Mouse (Mus musculus): ENCODE measurements around the gene Cdk8. TPM values are rescaled to one million over a fixed set of nuclear protein-coding genes. Genes with fewer than 3 reads are reported as not detected.

Cdk8 gene
- polyA plus RNA-seq, 1 experiment: 11.0 TPM

DNA sequence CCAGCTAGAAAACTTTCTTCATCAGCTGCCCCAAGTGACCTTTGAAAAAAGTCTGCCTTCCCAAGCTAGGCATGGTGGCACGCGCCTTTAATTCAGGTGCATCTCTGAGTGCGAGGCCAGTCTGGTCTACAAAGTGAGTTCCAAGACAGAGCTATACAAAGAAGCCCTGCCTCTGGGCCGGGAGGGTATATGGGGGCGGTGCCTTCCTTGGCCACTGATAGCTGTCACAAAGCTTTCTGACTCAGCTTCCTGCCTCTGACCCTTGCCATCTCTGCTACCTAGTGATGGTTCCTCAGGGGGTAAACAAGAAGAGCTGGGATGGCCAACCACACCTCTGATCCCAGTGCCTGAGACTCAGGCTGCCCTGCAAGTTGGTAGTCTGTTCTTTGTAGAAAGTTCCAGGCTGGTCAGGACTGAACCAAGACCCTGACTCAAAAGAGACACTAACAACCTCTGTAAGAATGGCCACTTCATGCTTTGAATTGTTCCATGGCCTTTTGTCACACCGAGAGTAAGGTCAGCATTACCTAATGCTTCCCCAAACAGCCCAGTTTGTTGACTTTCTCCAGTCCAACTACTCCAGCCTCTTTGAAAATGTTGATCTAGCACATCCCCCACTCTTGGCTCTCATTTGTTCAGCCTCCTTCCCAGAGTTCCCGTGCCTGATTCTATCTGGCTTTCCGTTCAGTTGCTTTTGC, 76.2 kb downstream of the Cdk8 start:
- TF ChIP-seq TCF12 (IDR thresholded peaks at IDR 0.05; ENCODE audit: insufficient read depth, poor library complexity, severe bottlenecking) (no peak), REST (IDR thresholded peaks at IDR 0.05; ENCODE audit: insufficient read depth, insufficient read length) (no peak), USF1 (IDR thresholded peaks at IDR 0.05; ENCODE audit: low read depth) (no peak), POLR2AphosphoS2 (IDR thresholded peaks at IDR 0.05; ENCODE audit: insufficient read length, low read depth) (no peak), E2F4 (IDR thresholded peaks at IDR 0.05; ENCODE audit: insufficient read depth) (no peak), CEBPB (IDR thresholded peaks at IDR 0.05; ENCODE audit: insufficient read depth, poor library complexity, severe bottlenecking) (no peak), MYOD1 (IDR thresholded peaks at IDR 0.05; ENCODE audit: control insufficient read depth in 1 of 3, insufficient read length in 2 of 3, low read depth in 2 of 3) (no peak)
- H3K36me3 ChIP-seq (ENCODE audit: control insufficient read depth, insufficient read depth): peaks cover 12% of the 10 kb centered on the region
- no peak overlapping the region for H3K4me2 ChIP-seq (ENCODE audit: low read depth)
- no peaks in the 10 kb centered on the region for H3K79me2 ChIP-seq (ENCODE audit: control insufficient read depth, insufficient read depth)
- H3ac ChIP-seq (ENCODE audit: control insufficient read depth, insufficient read length): no peak overlapping the region
- H3K4me3 ChIP-seq: no peak overlapping the region
- H3K27me3 ChIP-seq (ENCODE audit: control insufficient read depth, insufficient read depth, insufficient read length): no peaks in the 10 kb centered on the region

DNA sequence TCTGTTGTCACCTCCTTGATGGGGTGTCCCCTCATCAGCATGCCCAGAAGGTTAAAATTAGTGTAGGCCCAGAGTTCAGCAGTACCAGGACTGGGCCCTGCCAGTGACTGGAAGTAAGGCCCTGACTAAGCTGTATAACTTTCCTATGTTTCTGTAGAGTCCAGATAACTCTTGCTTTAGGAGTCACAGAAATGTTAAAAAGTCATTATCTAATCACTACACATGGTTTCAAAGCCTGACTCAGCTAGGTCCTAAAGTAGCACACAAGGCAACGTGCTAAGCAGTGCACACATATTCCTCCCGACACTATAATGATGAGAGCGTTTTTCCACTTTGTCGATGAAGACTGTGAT, 76.7 kb downstream of the Cdk8 start:
- H3K27me3 ChIP-seq (ENCODE audit: control insufficient read depth, insufficient read depth, insufficient read length): no peaks in the 10 kb centered on the region
- H3K4me3 ChIP-seq: no peak overlapping the region
- H3K79me2 ChIP-seq (ENCODE audit: control insufficient read depth, insufficient read depth): no peaks in the 10 kb centered on the region
- H3ac ChIP-seq (ENCODE audit: control insufficient read depth, insufficient read length): no peak overlapping the region
- H3K4me2 ChIP-seq (ENCODE audit: low read depth): no peak overlapping the region
- TF ChIP-seq SRF (IDR thresholded peaks at IDR 0.05; ENCODE audit: control insufficient read depth, insufficient read length, low read depth) (no peak), CEBPB (IDR thresholded peaks at IDR 0.05; ENCODE audit: insufficient read depth, poor library complexity, severe bottlenecking) (no peak)
- peaks cover 12% of the 10 kb centered on the region for H3K36me3 ChIP-seq (ENCODE audit: control insufficient read depth, insufficient read depth)

DNA sequence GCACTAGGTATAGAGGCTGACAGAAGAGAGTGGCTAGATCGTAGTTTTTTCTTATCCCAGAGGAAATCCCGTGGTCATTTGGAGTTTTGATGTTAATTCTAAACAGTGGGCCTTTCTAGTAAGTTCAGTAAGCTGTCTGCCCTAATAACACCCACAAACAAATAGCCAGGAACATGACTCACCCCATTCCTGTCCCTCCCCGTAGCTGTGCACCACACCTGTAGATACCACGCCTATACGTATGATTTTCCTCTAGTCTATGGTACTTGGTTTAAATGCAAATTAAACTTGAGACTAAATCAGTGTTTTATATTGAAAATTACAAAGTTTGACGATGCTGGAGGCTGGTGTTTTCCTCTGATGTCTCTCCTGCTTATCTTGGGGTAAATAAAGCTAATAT, 83.5 kb downstream of the Cdk8 start:
- no peak overlapping the region for H3K4me3 ChIP-seq
- H3ac ChIP-seq (ENCODE audit: control insufficient read depth, insufficient read length): no peak overlapping the region
- H3K36me3 ChIP-seq (ENCODE audit: control insufficient read depth, insufficient read depth): no peaks in the 10 kb centered on the region
- TF ChIP-seq CEBPB (IDR thresholded peaks at IDR 0.05; ENCODE audit: insufficient read depth, poor library complexity, severe bottlenecking): no peak
- no peak for TF ChIP-seq POLR2AphosphoS2 (IDR thresholded peaks at IDR 0.05; ENCODE audit: insufficient read length, low read depth)
- no peak for TF ChIP-seq POLR2A (IDR thresholded peaks at IDR 0.05; ENCODE audit: insufficient read length, low read depth)
- TF ChIP-seq USF1 (IDR thresholded peaks at IDR 0.05; ENCODE audit: low read depth): no peak
- TF ChIP-seq MYOG (IDR thresholded peaks at IDR 0.05; ENCODE audit: control insufficient read depth in 1 of 3, insufficient read depth in 1 of 3, insufficient read length in 2 of 3, low read depth in 2 of 3): no peak
- TF ChIP-seq TCF12 (IDR thresholded peaks at IDR 0.05; ENCODE audit: insufficient read depth, poor library complexity, severe bottlenecking): no peak
- TF ChIP-seq REST (IDR thresholded peaks at IDR 0.05; ENCODE audit: insufficient read depth, insufficient read length): no peak
- TF ChIP-seq SRF (IDR thresholded peaks at IDR 0.05; ENCODE audit: control insufficient read depth, insufficient read length, low read depth): no peak
- no peak for TF ChIP-seq MAX (IDR thresholded peaks at IDR 0.05; ENCODE audit: low read depth)
- TF ChIP-seq MYOD1 (IDR thresholded peaks at IDR 0.05; ENCODE audit: control insufficient read depth in 1 of 3, insufficient read length in 2 of 3, low read depth in 2 of 3): no peak
- no peak for TF ChIP-seq E2F4 (IDR thresholded peaks at IDR 0.05; ENCODE audit: insufficient read depth)
- no peak for TF ChIP-seq TCF3 (IDR thresholded peaks at IDR 0.05; ENCODE audit: insufficient read length, low read depth)
- H3K79me2 ChIP-seq (ENCODE audit: control insufficient read depth, insufficient read depth): no peaks in the 10 kb centered on the region
- no peaks in the 10 kb centered on the region for H3K27me3 ChIP-seq (ENCODE audit: control insufficient read depth, insufficient read depth, insufficient read length)
- H3K4me2 ChIP-seq (ENCODE audit: low read depth): no peak overlapping the region

DNA sequence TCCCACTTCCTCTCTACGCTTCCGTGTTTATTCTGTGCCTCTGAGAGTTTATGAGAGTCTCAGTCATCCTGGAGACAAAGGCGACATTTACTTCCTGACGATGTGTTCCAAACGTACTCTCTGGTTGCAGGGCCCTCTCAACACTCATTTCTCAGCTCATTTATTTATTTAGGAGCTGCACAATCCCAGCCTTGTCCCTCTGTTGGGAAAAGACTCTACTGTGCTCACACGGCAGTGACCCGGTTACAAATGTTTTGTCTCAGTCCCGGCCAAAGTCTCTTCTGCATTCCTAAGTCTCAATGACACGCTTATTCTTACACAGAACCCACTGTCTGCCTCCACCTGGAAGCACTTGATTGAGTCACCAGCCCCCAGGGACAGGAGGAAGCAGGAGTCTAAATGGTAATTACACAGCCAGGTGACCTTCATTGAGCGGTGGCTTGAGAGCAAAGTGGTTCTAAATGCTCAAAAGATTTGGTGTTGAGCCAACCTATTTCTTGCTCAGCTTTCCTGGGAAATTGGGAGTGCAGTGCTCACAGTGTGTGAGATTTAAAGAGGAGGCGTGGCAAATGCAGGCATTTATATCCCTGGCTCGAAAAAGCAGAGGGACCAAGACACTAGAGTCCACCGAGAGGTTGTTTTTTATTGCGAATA, 84.4 kb downstream of the Cdk8 start:
- TF ChIP-seq CEBPB (IDR thresholded peaks at IDR 0.05; ENCODE audit: insufficient read depth, poor library complexity, severe bottlenecking) (no peak), TCF12 (IDR thresholded peaks at IDR 0.05; ENCODE audit: insufficient read depth, poor library complexity, severe bottlenecking) (no peak), REST (IDR thresholded peaks at IDR 0.05; ENCODE audit: insufficient read depth, insufficient read length) (no peak), POLR2A (IDR thresholded peaks at IDR 0.05; ENCODE audit: insufficient read length, low read depth) (no peak), POLR2AphosphoS2 (IDR thresholded peaks at IDR 0.05; ENCODE audit: insufficient read length, low read depth) (no peak), TCF3 (IDR thresholded peaks at IDR 0.05; ENCODE audit: insufficient read length, low read depth) (no peak), SRF (IDR thresholded peaks at IDR 0.05; ENCODE audit: control insufficient read depth, insufficient read length, low read depth) (no peak), MYOG (IDR thresholded peaks at IDR 0.05; ENCODE audit: control insufficient read depth in 1 of 3, insufficient read depth in 1 of 3, insufficient read length in 2 of 3, low read depth in 2 of 3) (no peak), E2F4 (IDR thresholded peaks at IDR 0.05; ENCODE audit: insufficient read depth) (no peak), USF1 (IDR thresholded peaks at IDR 0.05; ENCODE audit: low read depth) (no peak), MYOD1 (IDR thresholded peaks at IDR 0.05; ENCODE audit: control insufficient read depth in 1 of 3, insufficient read length in 2 of 3, low read depth in 2 of 3) (no peak), MAX (IDR thresholded peaks at IDR 0.05; ENCODE audit: low read depth) (no peak)
- Histone ChIP-seq H3K36me3 (ENCODE audit: control insufficient read depth, insufficient read depth) (no peaks in the 10 kb centered on the region), H3ac (ENCODE audit: control insufficient read depth, insufficient read length) (no peak overlapping the region), H3K79me2 (ENCODE audit: control insufficient read depth, insufficient read depth) (no peaks in the 10 kb centered on the region), H3K4me2 (ENCODE audit: low read depth) (no peak overlapping the region), H3K4me3 (no peak overlapping the region), H3K27me3 (ENCODE audit: control insufficient read depth, insufficient read depth, insufficient read length) (no peaks in the 10 kb centered on the region)

DNA sequence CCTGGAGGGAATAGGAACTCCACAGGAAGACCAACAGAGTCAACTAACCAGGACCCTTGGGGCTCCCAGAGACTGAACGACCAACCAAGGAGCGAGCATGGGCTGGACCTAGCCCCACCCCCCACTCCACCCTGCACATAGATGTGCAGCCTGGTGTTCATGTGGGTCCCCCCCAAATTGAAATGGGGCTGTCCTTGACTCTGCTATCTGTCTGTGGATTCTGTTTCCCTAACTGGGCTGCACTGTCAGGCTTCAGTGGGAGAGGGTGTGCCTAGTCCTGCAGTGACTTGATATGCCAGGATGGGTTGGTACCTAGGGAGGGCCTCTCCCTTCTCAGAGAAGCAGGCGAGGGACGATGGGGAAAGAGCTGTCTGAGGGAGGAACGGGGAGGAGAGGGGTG, 85.3 kb downstream of the Cdk8 start:
- H3K79me2 ChIP-seq (ENCODE audit: control insufficient read depth, insufficient read depth): no peaks in the 10 kb centered on the region
- no peak for TF ChIP-seq TCF12 (IDR thresholded peaks at IDR 0.05; ENCODE audit: insufficient read depth, poor library complexity, severe bottlenecking)
- no peak for TF ChIP-seq CEBPB (IDR thresholded peaks at IDR 0.05; ENCODE audit: insufficient read depth, poor library complexity, severe bottlenecking)
- no peak for TF ChIP-seq E2F4 (IDR thresholded peaks at IDR 0.05; ENCODE audit: insufficient read depth)
- no peak for TF ChIP-seq TCF3 (IDR thresholded peaks at IDR 0.05; ENCODE audit: insufficient read length, low read depth)
- TF ChIP-seq MAX (IDR thresholded peaks at IDR 0.05; ENCODE audit: low read depth): no peak
- TF ChIP-seq MYOG (IDR thresholded peaks at IDR 0.05; ENCODE audit: control insufficient read depth in 1 of 3, insufficient read depth in 1 of 3, insufficient read length in 2 of 3, low read depth in 2 of 3): no peak
- no peak for TF ChIP-seq POLR2AphosphoS2 (IDR thresholded peaks at IDR 0.05; ENCODE audit: insufficient read length, low read depth)
- TF ChIP-seq USF1 (IDR thresholded peaks at IDR 0.05; ENCODE audit: low read depth): no peak
- TF ChIP-seq REST (IDR thresholded peaks at IDR 0.05; ENCODE audit: insufficient read depth, insufficient read length): no peak
- no peak for TF ChIP-seq POLR2A (IDR thresholded peaks at IDR 0.05; ENCODE audit: insufficient read length, low read depth)
- no peak for TF ChIP-seq SRF (IDR thresholded peaks at IDR 0.05; ENCODE audit: control insufficient read depth, insufficient read length, low read depth)
- H3K4me2 ChIP-seq (ENCODE audit: low read depth): no peak overlapping the region
- H3K27me3 ChIP-seq (ENCODE audit: control insufficient read depth, insufficient read depth, insufficient read length): no peaks in the 10 kb centered on the region
- H3K36me3 ChIP-seq (ENCODE audit: control insufficient read depth, insufficient read depth): no peaks in the 10 kb centered on the region
- H3ac ChIP-seq (ENCODE audit: control insufficient read depth, insufficient read length): no peak overlapping the region
- H3K4me3 ChIP-seq: no peak overlapping the region
